Mouse (Mus musculus) duodenum, adult 2 months (tissue): Measurements from ENCODE around the gene Kcne4. TPM values are rescaled to one million over a fixed set of nuclear protein-coding genes. Genes with fewer than 3 reads are reported as not detected.

ENCODE experiments used
- polyA plus RNA-seq: library from polyadenylated mRNA; depleted of rRNA; stranded (reverse); fragments of >200 nt; gene quantifications from 2 replicates; pipeline ENCODE4 v1.2.3, GENCODE M21; 2012; ENCODE audit warnings: low replicate concordance; rRNA removed

The Kcne4 gene
- polyA plus RNA-seq, result 0.13 and 0.68 TPM in 2 replicates

DNA sequence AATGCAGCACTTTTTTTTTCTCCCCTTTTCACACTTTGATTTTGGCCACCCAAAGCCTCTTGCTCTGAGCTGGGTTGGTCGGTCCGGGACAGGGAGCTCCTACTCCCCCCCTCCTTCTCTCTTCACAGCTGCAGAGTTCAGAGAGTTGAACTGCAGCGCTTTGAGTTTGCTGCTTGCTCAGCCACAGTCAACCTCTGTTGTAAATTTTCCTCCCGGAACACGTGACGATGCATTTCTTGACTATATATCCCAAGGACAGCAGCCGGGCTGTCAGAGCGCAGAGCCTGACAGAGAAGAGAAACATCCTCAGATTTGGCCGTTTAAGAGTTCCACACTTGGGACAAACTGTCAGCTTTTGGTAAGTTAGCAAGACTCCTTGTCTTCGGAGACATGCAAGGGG is at the start of gene Kcne4:
TSS of gene Kcne4 (plus strand) at position 120 of the 400 bp plus-strand sequence.

Other genes starting within 250 kb of the Kcne4 start
- gene Acsl3, start 158.9 kb upstream of the Kcne4 start, polyA plus RNA-seq, result 1.8 and 2.1 TPM in 2 replicates
- gene Utp14b, start 158.7 kb upstream of the Kcne4 start, polyA plus RNA-seq, result 0.13 and 0.30 TPM in 2 replicates